Mouse (Mus musculus) cortical plate, adult 2 months (tissue): ENCODE results near the gene Hist1h2bq. TPM values are rescaled to one million over a fixed set of nuclear protein-coding genes. Genes with fewer than 3 reads are reported as not detected.
A peak's percentile ranks its signal among the peaks of the same experiment; 100 is the strongest.

Experiments
- H3K27ac ChIP-seq: fragments of 200-500 bp; 2 replicates; pipeline ENCODE4 v1.5.1; 2012; ENCODE audit warnings: low read length, control low read depth, inconsistent platforms; ENCODE audit not compliant: insufficient read depth
- H3K4me1 ChIP-seq: fragments of 200-500 bp; 2 replicates; pipeline ENCODE4 v1.6.1; 2011; ENCODE audit warnings: low read length; ENCODE audit not compliant: control insufficient read depth, insufficient read depth
- H3K4me3 ChIP-seq: fragments of 200-500 bp; 2 replicates; pipeline ENCODE4 v1.5.1; 2011; ENCODE audit warnings: mild to moderate bottlenecking, low read length, control low read depth; ENCODE audit not compliant: insufficient read depth
- CTCF ChIP-seq: fragments of 200-500 bp; IDR thresholded peaks from 2 replicates; pipeline ENCODE4 v1.5.1; 2011; ENCODE audit warnings: mild to moderate bottlenecking, control low read depth, low read length; ENCODE audit not compliant: insufficient read depth; ENCODE audit errors: extremely low read depth
- POLR2A ChIP-seq: fragments of 200-500 bp; IDR thresholded peaks from 2 replicates; pipeline ENCODE4 v1.6.1; 2011; ENCODE audit warnings: mild to moderate bottlenecking, low read length, control low read depth; ENCODE audit not compliant: insufficient read depth; ENCODE audit errors: extremely low read depth
- polyA plus RNA-seq: library from polyadenylated mRNA; depleted of rRNA; stranded (reverse); fragments of >200 nt; gene quantifications from 2 replicates; pipeline ENCODE4 v1.2.3, GENCODE M21; 2012; rRNA removed

The Hist1h2bq gene
- polyA plus RNA-seq, 1 experiment, result 1.7 TPM

GRCm38 (mm10) chr13:21779767-21780731 lies 29.9 kb downstream of the Hist1h2bq start, which contains the start of gene Hist1h1b:
Hist1h1b (minus strand) TSS chr13:21780625.
- H3K27ac ChIP-seq, result peak within 1 kb of the TSS; percentile 55
- H3K4me1 ChIP-seq, result no peaks in the 10 kb centered on the region; the same call in 1 of the 2 replicates
- peak within 1 kb of the TSS; percentile 38 for H3K4me3 ChIP-seq
- TF ChIP-seq CTCF (no peak), POLR2A (peak; percentile 45; the same call in 1 of the 2 replicates)

- Histone ChIP-seq H3K4me3 (peak overlapping the region; percentile 38), H3K4me1 (no peaks in the 10 kb centered on the region; the same call in 1 of the 2 replicates), H3K27ac (no peak overlapping the region)
- TF ChIP-seq POLR2A (no peak), CTCF (no peak)
Measured at GRCm38 (mm10) chr13:21778814-21779766, 30.9 kb downstream of the Hist1h2bq start.

Other genes with a start within 250 kb of the Hist1h2bq start
- gene Olfr1364, start 228.4 kb downstream of the Hist1h2bq start, polyA plus RNA-seq, result not detected in 2 replicates
- gene Olfr1362, start 196.2 kb downstream of the Hist1h2bq start, polyA plus RNA-seq, result not detected in 2 replicates
- 0.06 TPM in 1 of 2 replicates, not detected in the other for gene Olfr11, start 167.7 kb downstream of the Hist1h2bq start, polyA plus RNA-seq
- not detected in 2 replicates for gene Olfr1361, start 146.8 kb downstream of the Hist1h2bq start, polyA plus RNA-seq
- gene Olfr1360, start 132.8 kb downstream of the Hist1h2bq start, polyA plus RNA-seq, result not detected in 2 replicates
- not detected in 2 replicates for gene Olfr1359, start 112.1 kb downstream of the Hist1h2bq start, polyA plus RNA-seq
- 1.2 TPM in 1 of 2 replicates, not detected in the other for gene Hist1h2bl, start 94.1 kb downstream of the Hist1h2bq start, polyA plus RNA-seq
- gene Hist1h2ai, start 93.8 kb downstream of the Hist1h2bq start, polyA plus RNA-seq, result 1.5 and 1.7 TPM in 2 replicates
- gene Hist1h3h, start 92.5 kb downstream of the Hist1h2bq start, polyA plus RNA-seq, result 0.91 and 3.1 TPM in 2 replicates
- 0.77 TPM in 1 of 2 replicates, not detected in the other for gene Hist1h2bm, start 88.2 kb downstream of the Hist1h2bq start, polyA plus RNA-seq
- gene Hist1h4j, start 75.1 kb downstream of the Hist1h2bq start, polyA plus RNA-seq, result 2.3 and 2.4 TPM in 2 replicates
- gene Hist1h4k, start 59.7 kb downstream of the Hist1h2bq start, polyA plus RNA-seq, result 11.0 and 14.4 TPM in 2 replicates
- 0.70 and 1.7 TPM in 2 replicates for gene Hist1h2ak, start 56.4 kb downstream of the Hist1h2bq start, polyA plus RNA-seq
- gene Hist1h2bn, start 56.1 kb downstream of the Hist1h2bq start, polyA plus RNA-seq, result 2.0 and 2.7 TPM in 2 replicates
- gene Hist1h1b, start 29.6 kb downstream of the Hist1h2bq start, polyA plus RNA-seq, result 0.21 and 0.25 TPM in 2 replicates
- gene Hist1h3i, start 26.8 kb downstream of the Hist1h2bq start, polyA plus RNA-seq, result 1.3 and 3.1 TPM in 2 replicates
- gene Hist1h2an, start 23.0 kb downstream of the Hist1h2bq start, polyA plus RNA-seq, result not detected in 2 replicates
- gene Hist1h2bp, start 22.7 kb downstream of the Hist1h2bq start, polyA plus RNA-seq, result 0.26 and 0.63 TPM in 2 replicates
- not detected in 2 replicates for gene Hist1h2ao, start 268 bp upstream of the Hist1h2bq start, polyA plus RNA-seq
- not detected in 2 replicates for gene Hist1h4m, start 1.5 kb upstream of the Hist1h2bq start, polyA plus RNA-seq
- 11.0 and 23.0 TPM in 2 replicates for gene Hist1h4n, start 22.0 kb upstream of the Hist1h2bq start, polyA plus RNA-seq
- gene Hist1h2ap, start 23.3 kb upstream of the Hist1h2bq start, polyA plus RNA-seq, result 2.4 and 3.5 TPM in 2 replicates
- gene Hist1h2br, start 23.5 kb upstream of the Hist1h2bq start, polyA plus RNA-seq, result 0.34 and 0.92 TPM in 2 replicates
- 2.2 and 2.3 TPM in 2 replicates for gene Zfp184, start 134.9 kb upstream of the Hist1h2bq start, polyA plus RNA-seq
- 0.04 TPM in 1 of 2 replicates, not detected in the other for gene Pom121l2, start 171.0 kb upstream of the Hist1h2bq start, polyA plus RNA-seq
- gene Prss16, start 199.5 kb upstream of the Hist1h2bq start, polyA plus RNA-seq, result 1.9 and 2.5 TPM in 2 replicates
- 0.75 TPM in 1 of 2 replicates, not detected in the other for gene Hist1h2ah, start 225.4 kb upstream of the Hist1h2bq start, polyA plus RNA-seq
- gene Hist1h2bk, start 225.7 kb upstream of the Hist1h2bq start, polyA plus RNA-seq, result 0.50 and 0.64 TPM in 2 replicates
- 5.7 and 7.9 TPM in 2 replicates for gene Hist1h4i, start 231.2 kb upstream of the Hist1h2bq start, polyA plus RNA-seq
- gene Hist1h2ag, start 232.7 kb upstream of the Hist1h2bq start, polyA plus RNA-seq, result 0.63 and 1.1 TPM in 2 replicates
- gene Hist1h2bj, start 233.0 kb upstream of the Hist1h2bq start, polyA plus RNA-seq, result 0.64 and 0.69 TPM in 2 replicates